Mouse (Mus musculus): ENCODE measurements around the gene Taf10.

The Taf10 gene

DNA sequence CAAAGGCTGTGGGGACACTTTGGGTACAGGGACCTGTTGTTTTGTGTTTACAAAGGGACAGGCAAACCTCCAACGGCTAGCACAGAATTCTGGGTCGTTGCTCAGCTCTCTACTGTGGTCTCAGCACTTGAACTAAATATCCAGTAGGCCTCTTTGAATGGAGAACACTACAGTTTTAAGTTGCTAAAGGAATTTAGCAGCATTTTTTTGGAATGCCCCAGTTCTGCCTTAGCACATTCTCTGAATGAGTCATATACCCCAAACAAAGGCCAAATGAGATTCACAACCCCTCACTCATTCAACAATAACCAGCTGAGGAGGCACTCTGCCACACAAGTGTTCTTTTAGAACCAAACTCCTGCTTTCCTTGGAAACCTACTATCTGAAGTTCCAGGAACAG is 22.2 kb downstream of the Taf10 start:
- no peak for DNase-seq (ENCODE audit: low read depth)

DNA sequence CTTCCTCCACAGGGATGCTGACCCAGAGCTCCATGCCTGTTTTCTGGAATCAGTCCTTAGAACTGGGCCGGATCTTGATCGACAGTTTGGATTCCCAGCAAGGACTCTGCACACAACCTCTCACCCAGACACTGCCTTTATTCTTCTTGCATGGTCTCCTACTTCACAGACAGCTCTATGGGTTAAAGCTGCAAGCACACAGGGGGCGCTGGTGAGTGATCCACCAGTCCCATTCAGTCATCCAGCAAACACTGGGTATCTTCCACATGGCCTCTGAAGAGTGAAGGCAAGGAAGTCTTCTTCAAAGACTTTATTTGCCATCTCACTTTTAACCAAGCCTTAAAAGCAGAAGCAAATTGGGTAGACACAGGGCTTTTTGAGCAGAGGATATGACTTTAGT is 28.8 kb downstream of the Taf10 start:
- peak; percentile 16 for DNase-seq (ENCODE audit: low read depth)

DNA sequence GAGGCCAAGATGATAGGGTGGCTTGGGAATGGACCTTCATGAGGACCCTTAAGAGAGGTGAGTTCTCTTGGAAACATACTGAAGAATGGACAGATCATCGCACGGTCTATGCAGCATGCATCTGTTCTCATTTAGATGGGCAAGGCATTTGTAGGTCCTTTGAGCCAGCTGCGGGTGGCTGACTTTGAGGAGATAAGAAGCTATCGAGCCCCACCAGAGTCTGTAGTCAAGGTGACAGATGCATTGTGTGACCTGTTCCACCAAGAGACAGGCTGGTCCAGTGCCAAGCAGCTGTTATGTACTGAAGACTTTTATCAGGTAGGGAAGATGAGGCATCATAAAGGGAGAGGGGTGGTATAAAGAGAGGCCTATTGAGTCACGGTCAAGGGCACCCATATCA is 35.4 kb downstream of the Taf10 start:
- no peak for DNase-seq (ENCODE audit: low read depth)

DNA sequence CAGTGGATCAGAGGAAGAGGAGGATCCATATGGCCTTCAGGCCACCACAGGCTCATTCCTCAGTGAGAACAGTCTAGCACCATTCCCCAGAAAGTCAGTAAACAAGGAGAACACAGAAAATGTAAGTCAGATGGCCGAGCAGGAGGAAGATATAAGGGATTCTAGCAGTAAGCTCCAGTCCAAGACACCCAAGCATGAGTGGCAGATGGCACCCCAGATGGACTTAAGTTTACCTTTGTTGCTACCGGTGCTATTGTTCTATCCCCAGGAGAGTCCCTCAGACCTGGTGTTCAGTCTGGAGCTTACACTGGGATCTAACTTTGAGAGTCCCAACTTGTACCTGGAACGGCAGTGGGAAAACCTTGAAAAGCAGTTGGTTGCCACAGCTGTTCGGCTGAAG is 40.3 kb downstream of the Taf10 start:
- no peak for DNase-seq (ENCODE audit: low read depth)

DNA sequence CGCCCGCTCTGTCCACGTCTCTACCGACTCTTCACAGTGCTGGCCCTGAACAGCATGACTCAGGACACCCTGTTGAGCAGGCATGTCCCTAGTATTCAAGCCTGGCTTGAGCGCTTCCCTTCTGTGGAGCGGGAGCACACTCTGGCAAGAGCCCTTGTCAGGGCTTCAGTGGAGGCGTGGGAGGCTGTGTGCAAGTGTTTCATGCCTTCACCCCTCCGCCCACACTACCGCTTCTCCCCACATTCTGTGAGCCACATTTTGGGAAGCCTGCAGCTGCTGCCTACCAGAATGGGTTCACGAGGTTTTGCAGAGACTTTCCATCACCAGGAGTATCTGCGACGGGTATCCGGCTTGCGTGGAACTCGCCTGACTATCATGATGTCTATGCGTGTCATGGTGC is 41.0 kb downstream of the Taf10 start:
- DNase-seq (ENCODE audit: low read depth), result no peak

DNA sequence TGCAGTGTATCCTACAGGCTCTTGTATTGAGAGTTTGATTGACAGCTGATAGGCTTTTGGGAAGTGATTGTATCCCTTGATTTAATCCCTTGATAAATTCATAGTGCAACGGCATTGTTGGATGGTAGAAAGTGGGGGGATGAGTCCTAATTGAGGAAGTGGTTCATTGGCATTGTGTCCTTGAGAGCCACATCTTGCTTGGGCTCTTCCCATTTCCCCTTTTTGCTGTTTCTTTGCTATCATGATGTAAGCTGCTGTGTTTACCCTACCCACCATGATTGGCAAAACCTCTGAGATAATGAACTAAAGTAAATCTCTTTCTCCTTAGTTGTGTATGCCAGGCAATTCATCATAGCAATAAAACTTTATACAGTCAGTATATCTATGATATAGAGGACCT is 53.3 kb downstream of the Taf10 start:
- DNase-seq (ENCODE audit: low read depth), result no peak
